ENCODE assay signal across 12 mouse cellular contexts in genomic region chr14:93621211-93621610, GRCm38 (mm10).
A peak's percentile ranks its signal among the peaks of the same experiment; 100 is the strongest.
DNase-seq lines count a peak whose midpoint lies in the region; ATAC-seq and TF ChIP-seq lines count a peak whose summit lies in the region.
"Had no signal": no experiment of that assay in that cellular context is flagged by ENCODE, and none has a peak within 500 bp of the region (broad histone marks: within the 10 kb centered on the region; RNA-seq: fewer than 3 reads in every experiment).

No protein-coding gene starts in this region.

- TF ChIP-seq EP300 in liver, postnatal 0 days (IDR thresholded peaks at IDR 0.05; ENCODE audit: low read depth), result no peak

- no peak for ATAC-seq in embryonic facial prominence, embryonic 11.5 days (replicated peaks; ENCODE audit: insufficient number of reproducible peaks, low FRiP score, low TSS enrichment, low read depth)
- ATAC-seq in liver, postnatal 0 days, result no peak
- ATAC-seq in granulocyte monocyte progenitor cell, adult 5-6 weeks (replicated peaks; ENCODE audit: poor library complexity, severe bottlenecking), result no peak

- no peaks in the 10 kb centered on the region for H3K4me1 ChIP-seq in embryonic facial prominence, embryonic 11.5 days (ENCODE audit: control insufficient read depth, insufficient read depth, low read length)
- H3K4me1 ChIP-seq in liver, postnatal 0 days (ENCODE audit: insufficient read depth), result no peaks in the 10 kb centered on the region
- H3K4me1 ChIP-seq: embryonic facial prominence, embryonic 12.5 days; hindbrain, embryonic 10.5 days had no signal

- DNase-seq in right cerebral cortex, adult 18-20 months, result peak; percentile 68
- DNase-seq in right cerebral cortex, postnatal 25 days, result no peak
- peak; percentile 34 for DNase-seq in embryonic facial prominence, embryonic 11.5 days (ENCODE audit: low spot score)
- DNase-seq in left cerebral cortex, postnatal 14 days (ENCODE audit: low spot score in 2 of 2), result peak; percentile 38 to 47
- DNase-seq in liver, postnatal 0 days, result no peak
- no peak for DNase-seq in heart, postnatal 10 days
- DNase-seq: lung, adult 2 months; spleen, adult 18-20 months; thymus, adult 2 months had no signal

- H3K9ac ChIP-seq in embryonic facial prominence, embryonic 11.5 days (replicated peaks; ENCODE audit: low read length), result no peak overlapping the region
- H3K9ac ChIP-seq in liver, postnatal 0 days (replicated peaks), result no peak overlapping the region
- H3K9ac ChIP-seq: embryonic facial prominence, embryonic 12.5 days had no signal

- H3K27ac ChIP-seq in embryonic facial prominence, embryonic 11.5 days (replicated peaks; ENCODE audit: low read depth, low read length), result no peak overlapping the region
- H3K27ac ChIP-seq in liver, postnatal 0 days (ENCODE audit: low read depth), result no peak overlapping the region
- H3K27ac ChIP-seq: embryonic facial prominence, embryonic 12.5 days; hindbrain, embryonic 10.5 days had no signal

- no peaks in the 10 kb centered on the region for H3K36me3 ChIP-seq in embryonic facial prominence, embryonic 11.5 days (replicated peaks; ENCODE audit: control insufficient read depth, insufficient read depth, low read depth, low read length)
- H3K36me3 ChIP-seq in liver, postnatal 0 days (replicated peaks; ENCODE audit: insufficient read depth, low read length), result no peaks in the 10 kb centered on the region
- H3K36me3 ChIP-seq: embryonic facial prominence, embryonic 12.5 days; hindbrain, embryonic 10.5 days had no signal

- H3K4me2 ChIP-seq in embryonic facial prominence, embryonic 11.5 days (ENCODE audit: low read depth, low read length), result no peak overlapping the region
- no peak overlapping the region for H3K4me2 ChIP-seq in liver, postnatal 0 days (ENCODE audit: low read depth, low read length)
- H3K4me2 ChIP-seq: embryonic facial prominence, embryonic 12.5 days had no signal

- intact Hi-C loops in left cerebral cortex, postnatal 14 days (cut with DNase I), result no loop called here
- intact Hi-C loops in heart, postnatal 10 days (cut with DNase I), result no loop called here

- 45% methylated on average over 9 of the region's 9 CpGs for WGBS in embryonic facial prominence, embryonic 11.5 days
- 80% methylated on average over 9 of the region's 9 CpGs for WGBS in liver, postnatal 0 days (ENCODE audit: insufficient replicate concordance)

- no peak for TF ChIP-seq CTCF in liver, postnatal 0 days (IDR thresholded peaks at IDR 0.05; ENCODE audit: low read depth)

- H3K9me3 ChIP-seq in embryonic facial prominence, embryonic 11.5 days (replicated peaks; ENCODE audit: control insufficient read depth, low read length), result no peaks in the 10 kb centered on the region
- no peaks in the 10 kb centered on the region for H3K9me3 ChIP-seq in liver, postnatal 0 days (ENCODE audit: low read length)
- H3K9me3 ChIP-seq: embryonic facial prominence, embryonic 12.5 days; hindbrain, embryonic 10.5 days had no signal

- H3K27me3 ChIP-seq in embryonic facial prominence, embryonic 11.5 days (ENCODE audit: control insufficient read depth, insufficient read depth, low read length), result no peaks in the 10 kb centered on the region
- no peaks in the 10 kb centered on the region for H3K27me3 ChIP-seq in liver, postnatal 0 days (ENCODE audit: insufficient read depth, low read length)
- H3K27me3 ChIP-seq: embryonic facial prominence, embryonic 12.5 days had no signal

- no peak overlapping the region for H3K4me3 ChIP-seq in embryonic facial prominence, embryonic 11.5 days (ENCODE audit: low read depth, low read length)
- H3K4me3 ChIP-seq in liver, postnatal 0 days (ENCODE audit: low read depth, low read length), result no peak overlapping the region
- H3K4me3 ChIP-seq: embryonic facial prominence, embryonic 12.5 days; hindbrain, embryonic 10.5 days had no signal

Comparison
In these comparisons a context has a peak if more than half of its experiments do, and no peak if none do; other contexts are left out.
1. DNase-seq: peak in right cerebral cortex, adult 18-20 months (single experiment), embryonic facial prominence, embryonic 11.5 days (single experiment) and left cerebral cortex, postnatal 14 days (2 of 2); none in right cerebral cortex, postnatal 25 days (single experiment), liver, postnatal 0 days (single experiment) and heart, postnatal 10 days (0 of 2).